Mouse (Mus musculus) hindbrain, embryonic 14.5 days (tissue): Measurements from ENCODE around the gene Fbxo41. TPM values are rescaled to one million over a fixed set of nuclear protein-coding genes. Genes with fewer than 3 reads are reported as not detected.
"Not testable (repeated sequence)": the region's sequence is repeated elsewhere in the genome, so short reads cannot be mapped to it uniquely, and the experiment has no call there.

ENCODE experiments used
- ATAC-seq: fragments of 200-750 bp; cut with Nextera tagmentation; 2 replicates; pipeline ENCODE4 v1.8.0; 2017; ENCODE audit warnings: moderate number of reproducible peaks, mild to moderate bottlenecking, moderate TSS enrichment, moderate library complexity; ENCODE audit not compliant: low FRiP score
- DNase-seq: peaks from one replicate; pipeline ENCODE4 v3.0.0-alpha.2; 2015; ENCODE audit warnings: low spot score
- H3K27ac ChIP-seq: fragments of 300-500 bp; sonication (generic); 2 replicates; pipeline ENCODE4 v1.5.1; 2014; ENCODE audit warnings: mild to moderate bottlenecking, moderate library complexity
- H3K27me3 ChIP-seq: fragments of 300-500 bp; sonication (generic); 2 replicates; pipeline ENCODE4 v1.6.1; 2014; ENCODE audit warnings: mild to moderate bottlenecking, low read length, mixed read lengths; ENCODE audit not compliant: control insufficient read depth, insufficient read depth
- H3K36me3 ChIP-seq: fragments of 300-500 bp; sonication (generic); replicated peaks from 2 replicates; pipeline ENCODE4 v1.6.1; 2014; ENCODE audit not compliant: control insufficient read depth, insufficient read depth
- H3K4me1 ChIP-seq: fragments of 300-500 bp; sonication (generic); replicated peaks from 2 replicates; pipeline ENCODE4 v1.6.1; 2014; ENCODE audit warnings: antibody characterized with exemption, low read length, mixed read lengths; ENCODE audit not compliant: control insufficient read depth, insufficient read depth
- H3K4me2 ChIP-seq: fragments of 300-500 bp; sonication (generic); replicated peaks from 2 replicates; pipeline ENCODE4 v1.6.1; 2014; ENCODE audit warnings: mild to moderate bottlenecking, moderate library complexity
- H3K4me3 ChIP-seq: fragments of 300-500 bp; sonication (generic); replicated peaks from 2 replicates; pipeline ENCODE4 v1.5.1; 2014; ENCODE audit warnings: mild to moderate bottlenecking, low read length
- H3K9ac ChIP-seq: fragments of 300-500 bp; sonication (generic); 2 replicates; pipeline ENCODE4 v1.6.1; 2014
- H3K9me3 ChIP-seq: fragments of 300-500 bp; sonication (generic); 2 replicates; pipeline ENCODE4 v1.6.1; 2016; ENCODE audit warnings: low read length; ENCODE audit not compliant: control insufficient read depth
- WGBS: fragments of 180-500 bp; shearing (Covaris S2); extraction: QIAGEN DNeasy Blood & Tissue Kit; methylation state at CpG from one replicate; pipeline ENCODE4 v1.1.7; 2014; 5-methylcytosine and 5-hydroxymethylcytosine counted together
- polyA plus RNA-seq: library from polyadenylated mRNA; unstranded; fragments of >200 nt; fragmentation: Nextera tagmentation; extraction: Ambion mirVana; gene quantifications from 2 replicates; pipeline ENCODE4 v1.2.1, GENCODE M21; 2014

Gene Fbxo41
- polyA plus RNA-seq, 1 experiment from 2014 or later = 10.3 TPM

- no peak overlapping the region for H3K4me3 ChIP-seq
- 92% methylated on average over 2 of the region's 2 CpGs for WGBS
- H3K36me3 ChIP-seq = peaks cover 54% of the 10 kb centered on the region
- H3K4me1 ChIP-seq = peaks cover 17% of the 10 kb centered on the region
- H3K9ac ChIP-seq = no peak overlapping the region
- H3K9me3 ChIP-seq = no peaks in the 10 kb centered on the region
- ATAC-seq = no peak
- no peak overlapping the region for H3K27ac ChIP-seq
- H3K4me2 ChIP-seq = no peak overlapping the region
- DNase-seq = no peak
- no peaks in the 10 kb centered on the region for H3K27me3 ChIP-seq
Observed at GRCm38 (mm10) chr6:85459621-85460020, 43.2 kb downstream of the Fbxo41 start.

DNA sequence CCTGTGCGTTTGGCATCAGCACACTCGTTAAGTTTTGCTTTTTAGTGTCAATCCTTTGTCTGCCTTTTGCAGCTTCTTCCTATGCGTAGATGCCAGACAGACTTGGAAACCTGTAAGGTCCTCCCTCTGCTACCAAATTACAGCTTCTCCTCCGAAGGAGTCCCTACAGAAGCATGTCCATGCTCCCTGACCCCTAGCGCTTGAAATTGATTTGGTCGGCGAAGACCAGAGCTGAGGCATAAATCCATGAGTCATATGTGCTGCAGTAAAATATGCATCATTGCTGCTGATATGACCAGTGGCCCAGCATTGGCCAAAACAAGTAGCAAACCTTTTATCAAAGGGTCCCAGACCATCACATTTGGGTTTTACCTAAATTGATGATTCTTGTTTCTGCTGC is 50.0 kb downstream of the Fbxo41 start:
- 0 out of 2 replicates have a peak, but pooled peaks cover 4% of the 10 kb centered on the region for H3K36me3 ChIP-seq
- peak overlapping the region; percentile 97 for H3K4me2 ChIP-seq
- H3K27ac ChIP-seq = peak overlapping the region; percentile 92; the same call in 1 of the 2 replicates
- peak overlapping the region; percentile 70 for H3K4me3 ChIP-seq
- WGBS = 12% methylated on average over 7 of the region's 7 CpGs
- H3K27me3 ChIP-seq = no peaks in the 10 kb centered on the region
- ATAC-seq (no peak), DNase-seq (peak; percentile 26)
- H3K9ac ChIP-seq = peak overlapping the region; percentile 89
- H3K4me1 ChIP-seq = peaks cover 37% of the 10 kb centered on the region
- H3K9me3 ChIP-seq = no peaks in the 10 kb centered on the region

- Histone ChIP-seq H3K36me3 (0 out of 2 replicates have a peak, but pooled peaks cover 7% of the 10 kb centered on the region), H3K9me3 (no peaks in the 10 kb centered on the region), H3K9ac (peak overlapping the region; percentile 89), H3K4me2 (peak overlapping the region; percentile 97), H3K27me3 (no peaks in the 10 kb centered on the region), H3K4me3 (peak overlapping the region; percentile 70), H3K27ac (peak overlapping the region; percentile 92), H3K4me1 (peaks cover 37% of the 10 kb centered on the region)
- under 1% methylated on average over 15 of the region's 15 CpGs for WGBS
- DNase-seq (no peak), ATAC-seq (no peak)
Observed at GRCm38 (mm10) chr6:85452411-85452665, 50.5 kb downstream of the Fbxo41 start.

GRCm38 (mm10) chr6:85451664-85452410 is 51.0 kb downstream of the Fbxo41 start, which contains the start of gene Pradc1:
Pradc1 (minus strand) TSS chr6:85451970.
- Histone ChIP-seq H3K9ac (peak within 1 kb of the TSS; percentile 89), H3K36me3 (0 out of 2 replicates have a peak, but pooled peaks cover 11% of the 10 kb centered on the region), H3K27ac (peak within 1 kb of the TSS; percentile 92), H3K27me3 (no peaks in the 10 kb centered on the region), H3K4me1 (peaks cover 35% of the 10 kb centered on the region), H3K4me2 (peak within 1 kb of the TSS; percentile 97), H3K4me3 (peak within 1 kb of the TSS; percentile 70), H3K9me3 (no peaks in the 10 kb centered on the region)
- ATAC-seq (peak; percentile 91), DNase-seq (peak; percentile 99)
- under 1% methylated on average over 54 of the region's 54 CpGs for WGBS

- peak; percentile 95 for ATAC-seq
- WGBS = 3% methylated on average over 84 of the region's 96 CpGs
Observed at GRCm38 (mm10) chr6:85450697-85451663, 51.8 kb downstream of the Fbxo41 start, which contains the start of gene Cct7. Cct7 (plus strand) TSS chr6:85451514.

GRCm38 (mm10) chr6:85450140-85450539 is 52.7 kb downstream of the Fbxo41 start:
- Histone ChIP-seq H3K36me3 (peaks cover 27% of the 10 kb centered on the region), H3K4me1 (peaks cover 25% of the 10 kb centered on the region), H3K4me2 (peak overlapping the region; percentile 97), H3K4me3 (0 out of 2 replicates have a peak overlapping the region, but pooled peaks have one; percentile 70)
- not testable (repeated sequence) for H3K9me3 ChIP-seq, DNase-seq, H3K27ac ChIP-seq, H3K9ac ChIP-seq, H3K27me3 ChIP-seq, ATAC-seq
- 64% methylated on average over 1 of the region's 1 CpGs for WGBS

More at GRCm38 (mm10) chr6:85450697-85451663, 51.8 kb downstream of the Fbxo41 start, which contains the start of gene Cct7:
- peak; percentile 98 for DNase-seq
- peaks cover 20% of the 10 kb centered on the region for H3K36me3 ChIP-seq
- peaks cover 30% of the 10 kb centered on the region for H3K4me1 ChIP-seq
- H3K27ac ChIP-seq = peak within 1 kb of the TSS; percentile 92
- H3K9me3 ChIP-seq = no peaks in the 10 kb centered on the region
- peak within 1 kb of the TSS; percentile 89 for H3K9ac ChIP-seq
- H3K4me3 ChIP-seq = peak within 1 kb of the TSS; percentile 70
- H3K4me2 ChIP-seq = peak within 1 kb of the TSS; percentile 97
- no peaks in the 10 kb centered on the region for H3K27me3 ChIP-seq

- H3K27ac ChIP-seq = no peak overlapping the region
- H3K4me2 ChIP-seq = no peak overlapping the region
- no peaks in the 10 kb centered on the region for H3K9me3 ChIP-seq
- no peak for ATAC-seq
- H3K9ac ChIP-seq = no peak overlapping the region
- H3K27me3 ChIP-seq = no peaks in the 10 kb centered on the region
- no peak overlapping the region for H3K4me3 ChIP-seq
- 92% methylated on average over 6 of the region's 6 CpGs for WGBS
- peaks cover 47% of the 10 kb centered on the region for H3K36me3 ChIP-seq
- H3K4me1 ChIP-seq = no peaks in the 10 kb centered on the region
- DNase-seq = no peak
Observed at GRCm38 (mm10) chr6:85447351-85447750, 55.4 kb downstream of the Fbxo41 start.

DNA sequence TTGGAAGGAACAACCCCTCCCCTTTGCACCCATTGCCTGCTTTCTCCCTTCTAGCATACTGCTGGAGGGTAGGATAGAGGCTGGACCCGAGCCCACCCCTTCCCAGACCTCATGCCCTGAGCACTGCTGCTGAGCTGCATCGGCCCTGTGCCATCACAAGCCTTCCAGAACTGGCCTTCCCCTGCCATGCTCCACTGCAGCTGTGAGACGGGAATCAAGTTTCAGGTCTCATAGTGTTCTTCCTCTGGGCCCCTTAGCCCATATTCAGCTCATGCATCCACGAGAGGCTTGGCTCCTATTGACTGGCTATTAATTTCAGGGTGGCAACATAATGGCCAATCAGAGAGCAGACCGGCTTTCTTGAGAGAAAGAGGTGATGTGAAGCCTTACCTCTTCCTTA is 57.5 kb downstream of the Fbxo41 start:
- Histone ChIP-seq H3K27me3 (no peaks in the 10 kb centered on the region), H3K9me3 (no peaks in the 10 kb centered on the region), H3K9ac (no peak overlapping the region), H3K4me2 (no peak overlapping the region), H3K4me1 (no peaks in the 10 kb centered on the region), H3K36me3 (peaks cover 68% of the 10 kb centered on the region), H3K27ac (no peak overlapping the region), H3K4me3 (no peak overlapping the region)
- no peak for ATAC-seq
- 86% methylated on average over 5 of the region's 5 CpGs for WGBS
- no peak for DNase-seq
